Comparison of ENCODE assay signal across 8 mouse cellular contexts in the genomic region with DNA sequence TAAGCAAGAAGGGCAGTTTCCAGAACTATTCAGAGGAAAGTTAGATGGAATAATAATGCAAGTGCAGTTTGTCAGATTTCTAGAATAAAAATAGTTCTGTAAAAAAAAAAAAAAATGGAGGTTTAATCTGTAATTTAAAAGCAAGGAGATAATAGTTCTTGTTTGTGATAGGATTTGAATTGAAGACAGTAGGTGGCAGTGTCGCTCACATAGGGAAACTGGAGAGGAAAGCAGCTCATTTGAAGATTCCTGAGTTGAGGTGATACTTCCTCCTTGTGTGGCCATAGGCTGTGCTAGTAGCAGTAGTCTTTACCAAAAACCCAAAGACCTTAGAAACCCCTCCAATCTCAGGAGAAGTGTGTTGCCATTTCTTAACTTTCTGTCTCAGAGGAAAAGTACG. TPM values are rescaled to one million over a fixed set of nuclear protein-coding genes. Genes with fewer than 3 reads are reported as not detected.
DNase-seq lines count a peak whose midpoint lies in the region; ATAC-seq lines count a peak whose summit lies in the region.

No protein-coding gene starts in this region.

- ATAC-seq in granulocyte monocyte progenitor cell, adult 5-6 weeks (replicated peaks; ENCODE audit: poor library complexity, severe bottlenecking): peak; percentile 73

- intact Hi-C loops in heart, postnatal 36 days (cut with DNase I): loop anchor here (1.0 to 10.0 kb wide), 2 partner anchors 136 to 200 kb away; no protein-coding TSS in a partner anchor

- peak; percentile 54 for DNase-seq in heart, adult 8-10 months (ENCODE audit: low spot score)
- no peak for DNase-seq in heart, postnatal 36 days
- peak; percentile 20 for DNase-seq in right cerebral cortex, adult 18-20 months
- DNase-seq in right cerebral cortex, postnatal 25 days: no peak
- DNase-seq in spleen, postnatal 36 days (ENCODE audit: low spot score in 2 of 2): peak; percentile 54 to 68
- DNase-seq in cerebellum, postnatal 36 days: no peak
- DNase-seq in adrenal gland, postnatal 25 days: no peak

RNA-seq across cellular contexts. Expression of a gene that starts 43.2 kb away (rescaled TPM):
- 10 to 100 TPM; 41.2 to 50.7 (median 45.0) TPM for total RNA-seq in heart, adult 8-10 months (2022)
- total RNA-seq in heart, postnatal 36 days (2021): 10 to 100 TPM; 42.7 to 43.1 TPM
- total RNA-seq in granulocyte monocyte progenitor cell, adult 5-6 weeks (2014; fragmentation: Nextera tagmentation): 23.6 and 25.4 TPM in 2 replicates
- 26.3 and 29.8 TPM in 2 replicates for total RNA-seq in granulocyte monocyte progenitor cell, adult 5-6 weeks (2017)
- 53.3 and 63.5 TPM in 2 replicates for total RNA-seq in adrenal gland, postnatal 25 days (2021)

Comparison
In these comparisons a context has a peak if more than half of its experiments do, and no peak if none do; other contexts are left out.
1. DNase-seq: peak in heart, adult 8-10 months (single experiment), right cerebral cortex, adult 18-20 months (single experiment) and spleen, postnatal 36 days (2 of 2); none in heart, postnatal 36 days (0 of 2), right cerebral cortex, postnatal 25 days (single experiment), cerebellum, postnatal 36 days (0 of 2) and adrenal gland, postnatal 25 days (single experiment).